ENCODE assay signal across 23 mouse cellular contexts in genomic region chr6:94150876-94151275, GRCm38 (mm10).
DNase-seq lines count a peak whose midpoint lies in the region; ATAC-seq and TF ChIP-seq lines count a peak whose summit lies in the region.
"Had no signal": no experiment of that assay in that cellular context is flagged by ENCODE, and none has a peak within 500 bp of the region (broad histone marks: within the 10 kb centered on the region; RNA-seq: fewer than 3 reads in every experiment).

No protein-coding gene starts in this region.

- H3K36me3 ChIP-seq in heart, embryonic 13.5 days: no peaks in the 10 kb centered on the region
- no peaks in the 10 kb centered on the region for H3K36me3 ChIP-seq in lung, postnatal 0 days (ENCODE audit: insufficient read depth, low read length)
- H3K36me3 ChIP-seq: embryonic facial prominence, embryonic 13.5 days; forebrain, embryonic 12.5 days; G1E; hindbrain, embryonic 15.5 days; kidney, embryonic 15.5 days had no signal

- H3K4me3 ChIP-seq in heart, embryonic 13.5 days: no peak overlapping the region
- H3K4me3 ChIP-seq in lung, postnatal 0 days (ENCODE audit: low read depth, low read length): no peak overlapping the region
- H3K4me3 ChIP-seq: embryonic facial prominence, embryonic 13.5 days; forebrain, embryonic 12.5 days; hindbrain, embryonic 15.5 days; kidney, embryonic 15.5 days had no signal

- no peak overlapping the region for H3K9ac ChIP-seq in heart, embryonic 13.5 days
- H3K9ac ChIP-seq in lung, postnatal 0 days (replicated peaks; ENCODE audit: low read depth): no peak overlapping the region
- H3K9ac ChIP-seq: embryonic facial prominence, embryonic 13.5 days; forebrain, embryonic 12.5 days; hindbrain, embryonic 15.5 days; kidney, embryonic 15.5 days had no signal

- TF ChIP-seq EP300 in lung, postnatal 0 days (IDR thresholded peaks at IDR 0.05): 0 out of 2 replicates have a peak, but pooled peaks have one; percentile 38

- H3K9me3 ChIP-seq in heart, embryonic 13.5 days: no peaks in the 10 kb centered on the region
- H3K9me3 ChIP-seq in lung, postnatal 0 days (ENCODE audit: low read length): no peaks in the 10 kb centered on the region
- H3K9me3 ChIP-seq: embryonic facial prominence, embryonic 13.5 days; forebrain, embryonic 12.5 days; hindbrain, embryonic 15.5 days; kidney, embryonic 15.5 days had no signal

- H3K27me3 ChIP-seq in heart, embryonic 13.5 days (replicated peaks): no peaks in the 10 kb centered on the region
- no peaks in the 10 kb centered on the region for H3K27me3 ChIP-seq in lung, postnatal 0 days (replicated peaks; ENCODE audit: insufficient read depth, low read length)
- H3K27me3 ChIP-seq: embryonic facial prominence, embryonic 13.5 days; forebrain, embryonic 12.5 days; hindbrain, embryonic 15.5 days; kidney, embryonic 15.5 days had no signal

- H3K4me1 ChIP-seq in heart, embryonic 13.5 days: peaks cover 84% of the 10 kb centered on the region
- peaks cover 8% of the 10 kb centered on the region; the same call in 1 of the 2 replicates for H3K4me1 ChIP-seq in lung, postnatal 0 days (ENCODE audit: insufficient read depth, low read depth, low read length)

- H3K4me2 ChIP-seq in heart, embryonic 13.5 days: peak overlapping the region; percentile 27; the same call in 1 of the 2 replicates
- no peak overlapping the region for H3K4me2 ChIP-seq in lung, postnatal 0 days (replicated peaks; ENCODE audit: low read depth, low read length)
- H3K4me2 ChIP-seq: embryonic facial prominence, embryonic 13.5 days; forebrain, embryonic 12.5 days; hindbrain, embryonic 15.5 days; kidney, embryonic 15.5 days had no signal

- WGBS in heart, embryonic 13.5 days: 9% methylated on average over 4 of the region's 4 CpGs
- WGBS in lung, postnatal 0 days: 34% methylated on average over 4 of the region's 4 CpGs

- no peak for ATAC-seq in heart, embryonic 13.5 days (ENCODE audit: extremely low read depth, insufficient number of reproducible peaks, low FRiP score, low TSS enrichment)
- ATAC-seq in lung, postnatal 0 days: no peak
- ATAC-seq in granulocyte monocyte progenitor cell, adult 5-6 weeks (replicated peaks; ENCODE audit: poor library complexity, severe bottlenecking): no peak
- ATAC-seq: CD4-positive, CD25-positive, alpha-beta regulatory T cell, adult 4 months; forebrain, embryonic 16.5 days; intestine, embryonic 16.5 days had no signal

- DNase-seq in embryo, embryonic 10 days (ENCODE audit: low spot score): peak; percentile 47
- no peak for DNase-seq in embryo, embryonic 11 days
- DNase-seq in heart, postnatal 4 days: no peak
- DNase-seq in lung, postnatal 0 days (ENCODE audit: low spot score): no peak
- no peak for DNase-seq in lung, postnatal 14 days
- DNase-seq: adrenal gland, postnatal 10 days; B cell, adult 2 months; cerebellum, adult 11-12 months; cerebellum, adult 9-10 months; cerebellum, postnatal 36 days; gastrocnemius, postnatal 10 days; heart, postnatal 14 days; kidney, adult 2 months had no signal

- TF ChIP-seq CTCF in lung, postnatal 0 days (IDR thresholded peaks at IDR 0.05): no peak

- H3K27ac ChIP-seq in heart, embryonic 13.5 days (replicated peaks): peak overlapping the region; percentile 64
- H3K27ac ChIP-seq in lung, postnatal 0 days (ENCODE audit: low read length): no peak overlapping the region
- H3K27ac ChIP-seq: embryonic facial prominence, embryonic 13.5 days; forebrain, embryonic 12.5 days; hindbrain, embryonic 15.5 days; kidney, embryonic 15.5 days had no signal
